Mouse (Mus musculus) heart, embryonic 16.5 days (tissue): ENCODE results near the gene Tpte. TPM values are rescaled to one million over a fixed set of nuclear protein-coding genes. Genes with fewer than 3 reads are reported as not detected.
"Not testable (repeated sequence)": the region's sequence is repeated elsewhere in the genome, so short reads cannot be mapped to it uniquely, and the experiment has no call there.

Source experiments
- ATAC-seq: fragments of 200-750 bp; cut with Nextera tagmentation; replicated peaks from 2 replicates; pipeline ENCODE4 v1.8.0; 2017; ENCODE audit warnings: moderate number of reproducible peaks; ENCODE audit not compliant: insufficient read depth, low FRiP score; ENCODE audit errors: extremely low read depth
- H3K27ac ChIP-seq: fragments of 300-500 bp; sonication (generic); 2 replicates; pipeline ENCODE4 v1.5.1; 2014; ENCODE audit warnings: mild to moderate bottlenecking, low read length, control low read depth, moderate library complexity
- H3K27me3 ChIP-seq: fragments of 300-500 bp; sonication (generic); 2 replicates; pipeline ENCODE4 v1.6.1; 2014; ENCODE audit warnings: low read length, mixed read lengths; ENCODE audit not compliant: control insufficient read depth, insufficient read depth
- H3K36me3 ChIP-seq: fragments of 300-500 bp; sonication (generic); 2 replicates; pipeline ENCODE4 v1.6.1; 2014; ENCODE audit not compliant: control insufficient read depth, insufficient read depth
- H3K4me1 ChIP-seq: fragments of 300-500 bp; sonication (generic); 2 replicates; pipeline ENCODE4 v1.6.1; 2014; ENCODE audit warnings: low read length, mixed read lengths; ENCODE audit not compliant: control insufficient read depth, insufficient read depth
- H3K4me2 ChIP-seq: fragments of 300-500 bp; sonication (generic); 2 replicates; pipeline ENCODE4 v1.6.1; 2014; ENCODE audit warnings: low read depth, mild to moderate bottlenecking, control low read depth, low read length
- H3K4me3 ChIP-seq: fragments of 300-500 bp; sonication (generic); 2 replicates; pipeline ENCODE4 v1.5.1; 2014; ENCODE audit warnings: mild to moderate bottlenecking, control low read depth, low read length
- H3K9ac ChIP-seq: fragments of 300-500 bp; sonication (generic); 2 replicates; pipeline ENCODE4 v1.6.1; 2014; ENCODE audit warnings: low read length, control low read depth
- H3K9me3 ChIP-seq: fragments of 300-500 bp; sonication (generic); replicated peaks from 2 replicates; pipeline ENCODE4 v1.6.1; 2016; ENCODE audit warnings: low read length; ENCODE audit not compliant: control insufficient read depth
- whole genome bisulfite sequencing: fragments of 180-500 bp; shearing (Covaris S2); extraction: QIAGEN DNeasy Blood & Tissue Kit; methylation state at CpG from one replicate; pipeline ENCODE4 v1.1.7; 2014; 5-methylcytosine and 5-hydroxymethylcytosine counted together
- polyA plus RNA-seq: library from polyadenylated mRNA; unstranded; fragments of >200 nt; fragmentation: Nextera tagmentation; extraction: Ambion mirVana; gene quantifications from 2 replicates; pipeline ENCODE4 v1.2.1, GENCODE M21; 2015

Gene Tpte
- polyA plus RNA-seq, 1 experiment from 2014 or later, result not detected

DNA sequence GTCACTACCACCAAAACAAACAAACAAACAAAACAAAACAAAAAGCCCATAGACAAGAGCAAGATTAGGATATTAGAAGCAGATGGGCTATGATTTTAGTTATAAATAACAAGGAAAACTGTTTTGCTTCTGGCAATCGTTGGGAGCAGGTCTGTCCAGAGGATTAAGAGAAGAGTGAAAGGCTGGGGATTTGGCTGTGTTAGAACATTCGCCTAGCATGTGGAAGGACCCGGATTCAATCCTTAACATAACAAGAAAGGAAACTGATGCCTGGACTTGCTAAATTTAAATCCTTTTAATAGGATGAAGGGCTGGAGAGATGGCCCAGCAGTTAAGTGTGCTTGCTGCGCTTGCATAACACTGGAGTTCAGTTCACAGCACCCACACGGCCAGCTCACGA lies 18.9 kb upstream of the Tpte start:
- no peaks in the 10 kb centered on the region; the same call in 1 of the 2 replicates for H3K9me3 ChIP-seq
- no peak overlapping the region for H3K4me3 ChIP-seq
- no peak overlapping the region for H3K27ac ChIP-seq
- no peaks in the 10 kb centered on the region for H3K27me3 ChIP-seq
- 72% methylated on average over 6 of the region's 6 CpGs for WGBS
- H3K4me2 ChIP-seq, result no peak overlapping the region
- ATAC-seq, result no peak
- H3K9ac ChIP-seq, result no peak overlapping the region
- peaks cover 5% of the 10 kb centered on the region for H3K4me1 ChIP-seq
- H3K36me3 ChIP-seq, result no peaks in the 10 kb centered on the region

DNA sequence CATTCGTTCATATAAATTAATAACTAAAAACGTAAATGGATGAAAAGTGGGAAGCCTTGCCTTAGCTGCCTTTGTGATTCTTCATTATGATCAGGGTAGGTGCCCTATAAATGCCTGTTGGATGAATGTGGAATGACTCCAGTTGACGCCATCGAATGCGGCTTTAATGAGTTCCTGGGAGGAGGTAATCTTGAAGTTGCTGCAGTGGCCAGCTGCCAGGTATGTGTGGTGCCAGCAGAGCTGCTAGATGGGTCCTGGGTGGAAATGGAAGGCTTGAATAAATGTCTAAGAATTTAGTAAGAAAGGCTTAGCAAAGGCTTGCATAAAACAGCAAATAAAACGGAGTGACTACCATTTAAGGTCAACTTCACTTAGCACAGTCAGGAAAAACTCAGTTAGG lies 18.5 kb upstream of the Tpte start:
- no peak for ATAC-seq
- 73% methylated on average over 6 of the region's 6 CpGs for WGBS
- no peak overlapping the region for H3K9ac ChIP-seq

DNA sequence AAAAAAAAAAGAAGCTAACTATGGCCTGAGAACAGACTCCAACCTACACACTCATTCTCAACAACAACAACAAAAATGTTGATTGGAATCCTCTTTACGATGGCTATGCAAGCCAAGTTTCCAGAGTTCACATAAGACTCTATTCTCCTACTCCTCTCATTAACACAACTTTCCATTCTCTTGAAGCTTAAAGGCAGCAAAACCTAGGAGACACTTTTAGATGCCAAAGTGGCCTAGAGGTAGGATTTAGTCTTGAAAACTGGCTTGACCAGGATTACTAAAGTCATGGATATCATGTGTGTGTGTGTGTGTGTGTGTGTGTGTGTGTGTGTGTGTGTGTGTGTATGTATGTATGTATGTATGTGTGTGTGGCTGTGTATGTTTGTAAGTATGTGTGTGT lies 18.0 kb upstream of the Tpte start:
- no peaks in the 10 kb centered on the region for H3K27me3 ChIP-seq
- no peak overlapping the region for H3K4me3 ChIP-seq
- 91% methylated on average over 1 of the region's 1 CpGs for WGBS
- H3K9ac ChIP-seq, result no peak overlapping the region
- no peak overlapping the region for H3K4me2 ChIP-seq
- H3K36me3 ChIP-seq, result no peaks in the 10 kb centered on the region
- peaks cover 5% of the 10 kb centered on the region for H3K4me1 ChIP-seq
- ATAC-seq, result no peak
- H3K9me3 ChIP-seq, result no peaks in the 10 kb centered on the region; the same call in 1 of the 2 replicates
- no peak overlapping the region for H3K27ac ChIP-seq

More for the DNA sequence above, 18.5 kb upstream of the Tpte start:
- H3K4me2 ChIP-seq, result no peak overlapping the region
- peaks cover 5% of the 10 kb centered on the region for H3K4me1 ChIP-seq
- no peak overlapping the region for H3K27ac ChIP-seq
- H3K9me3 ChIP-seq, result no peaks in the 10 kb centered on the region; the same call in 1 of the 2 replicates
- H3K36me3 ChIP-seq, result no peaks in the 10 kb centered on the region
- no peaks in the 10 kb centered on the region for H3K27me3 ChIP-seq
- no peak overlapping the region for H3K4me3 ChIP-seq

DNA sequence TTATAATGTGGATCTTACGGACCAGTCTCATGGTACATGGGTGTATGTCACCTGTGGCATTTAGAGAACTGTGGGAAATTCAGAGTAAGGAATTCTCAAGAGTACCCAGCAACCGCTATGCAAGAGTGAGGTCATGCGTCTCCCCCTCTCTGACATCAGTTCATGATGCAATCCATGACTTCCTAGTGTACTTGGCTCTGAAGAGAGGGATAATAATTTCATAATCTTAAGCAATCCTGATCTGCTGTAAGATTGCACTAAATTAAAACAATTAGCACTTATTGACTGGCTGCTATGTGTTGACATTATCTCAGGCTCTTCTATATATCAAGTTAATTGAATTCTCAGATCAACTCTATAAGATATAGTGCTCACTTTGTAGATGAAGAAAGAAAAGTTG lies 16.4 kb upstream of the Tpte start:
- 87% methylated on average over 3 of the region's 3 CpGs for WGBS
- Histone ChIP-seq H3K27ac (no peak overlapping the region), H3K9me3 (no peaks in the 10 kb centered on the region; the same call in 1 of the 2 replicates), H3K9ac (no peak overlapping the region), H3K4me2 (no peak overlapping the region), H3K4me1 (no peaks in the 10 kb centered on the region), H3K27me3 (no peaks in the 10 kb centered on the region), H3K36me3 (no peaks in the 10 kb centered on the region), H3K4me3 (no peak overlapping the region)
- ATAC-seq, result no peak

DNA sequence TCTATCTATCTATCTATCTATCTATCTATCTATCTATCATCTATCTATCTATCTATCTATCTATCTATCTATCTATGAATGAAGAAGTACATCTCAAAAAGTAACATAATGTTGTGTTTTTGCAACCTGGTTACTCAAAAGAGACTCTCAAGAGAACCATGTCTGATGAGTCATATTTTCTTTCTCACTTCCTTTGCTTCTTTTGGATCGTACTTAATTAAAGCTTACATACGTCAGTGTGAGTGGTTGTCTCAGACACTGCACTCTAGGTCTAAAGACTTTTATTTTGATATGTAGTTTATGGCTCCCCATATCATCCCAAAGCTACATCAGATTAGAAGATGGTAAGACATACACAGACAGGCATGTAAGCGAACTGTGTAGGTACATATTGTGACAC lies 10.1 kb upstream of the Tpte start:
- WGBS, result 73% methylated on average over 3 of the region's 3 CpGs
- Histone ChIP-seq H3K4me3 (no peak overlapping the region), H3K9ac (no peak overlapping the region), H3K9me3 (no peaks in the 10 kb centered on the region; the same call in 1 of the 2 replicates), H3K27me3 (no peaks in the 10 kb centered on the region), H3K36me3 (no peaks in the 10 kb centered on the region), H3K4me2 (no peak overlapping the region), H3K27ac (no peak overlapping the region), H3K4me1 (peaks cover 4% of the 10 kb centered on the region; the same call in 1 of the 2 replicates)
- no peak for ATAC-seq

DNA sequence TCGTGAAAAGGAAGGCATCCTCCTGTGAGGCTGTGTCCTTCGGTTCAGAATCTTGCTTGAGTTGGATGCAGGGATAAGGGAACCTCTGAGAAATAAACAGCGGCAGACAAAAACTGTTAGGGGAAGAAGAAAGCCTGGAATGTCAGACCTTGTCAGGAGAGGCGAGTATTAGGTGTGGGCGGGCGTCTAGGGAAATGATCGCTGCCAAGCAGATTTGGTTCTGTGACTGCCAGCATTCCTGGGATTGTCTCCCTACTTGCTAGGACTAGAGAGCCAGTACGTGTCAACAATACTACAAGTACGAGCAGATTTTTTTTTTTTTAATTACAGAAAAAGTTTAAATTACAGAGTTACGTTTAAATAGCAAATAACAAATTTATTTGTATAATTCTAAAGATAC lies 8.6 kb upstream of the Tpte start:
- peaks cover 4% of the 10 kb centered on the region; the same call in 1 of the 2 replicates for H3K4me1 ChIP-seq
- no peak overlapping the region for H3K4me2 ChIP-seq
- WGBS, result 35% methylated on average over 10 of the region's 10 CpGs
- H3K27ac ChIP-seq, result no peak overlapping the region
- H3K27me3 ChIP-seq, result no peaks in the 10 kb centered on the region
- H3K9ac ChIP-seq, result no peak overlapping the region
- no peaks in the 10 kb centered on the region for H3K36me3 ChIP-seq
- ATAC-seq, result no peak
- H3K4me3 ChIP-seq, result no peak overlapping the region
- no peaks in the 10 kb centered on the region for H3K9me3 ChIP-seq

DNA sequence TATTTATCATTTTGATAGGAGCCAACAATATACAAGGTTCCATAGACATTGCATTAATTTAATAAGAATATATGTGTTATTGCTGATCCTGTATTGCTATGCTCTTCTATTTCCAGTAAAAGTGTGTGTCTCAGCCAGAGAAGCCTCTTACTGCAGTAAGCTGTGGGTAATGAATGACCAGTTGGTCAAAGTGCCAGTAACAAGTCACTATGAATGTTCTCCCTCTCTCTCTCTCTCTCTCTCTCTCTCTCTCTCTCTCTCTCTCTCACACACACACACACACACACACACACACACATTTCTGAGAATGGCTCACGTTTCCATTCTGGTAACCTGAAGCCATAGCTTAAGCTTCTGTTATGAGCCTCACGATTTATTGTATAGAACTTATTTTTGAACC lies 19.1 kb downstream of the Tpte start:
- Histone ChIP-seq H3K36me3 (no peaks in the 10 kb centered on the region), H3K27me3 (no peaks in the 10 kb centered on the region), H3K27ac (no peak overlapping the region), H3K4me3 (no peak overlapping the region), H3K9me3 (no peaks in the 10 kb centered on the region), H3K4me1 (no peaks in the 10 kb centered on the region), H3K4me2 (no peak overlapping the region), H3K9ac (no peak overlapping the region)
- WGBS, result 61% methylated on average over 2 of the region's 2 CpGs
- ATAC-seq, result no peak

DNA sequence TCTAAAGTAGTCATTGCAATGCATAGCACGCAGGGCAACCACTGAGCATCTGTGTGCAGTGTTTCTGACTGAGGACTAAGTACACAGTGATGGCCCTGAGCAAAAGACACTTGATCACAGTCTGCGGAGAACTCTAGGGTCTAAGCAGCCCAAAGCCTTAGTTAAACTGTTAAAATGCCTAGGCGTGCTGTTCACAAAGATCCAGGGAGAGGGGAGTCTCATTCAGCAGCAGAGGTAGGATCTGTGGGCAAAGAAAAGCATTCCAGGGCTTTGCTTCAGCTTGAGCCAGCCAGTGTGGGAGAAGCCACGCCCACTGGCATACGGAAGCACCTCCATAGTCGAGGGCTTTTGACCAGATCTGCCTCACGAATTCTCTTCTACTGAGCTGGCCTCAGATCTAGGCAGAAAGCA lies 19.7 kb downstream of the Tpte start:
- Histone ChIP-seq H3K36me3 (no peaks in the 10 kb centered on the region), H3K4me1 (no peaks in the 10 kb centered on the region), H3K4me3 (peak overlapping the region; percentile 31), H3K27me3 (no peaks in the 10 kb centered on the region), H3K9me3 (no peaks in the 10 kb centered on the region), H3K4me2 (peak overlapping the region; percentile 56), H3K9ac (no peak overlapping the region), H3K27ac (no peak overlapping the region)
- WGBS, result 24% methylated on average over 7 of the region's 7 CpGs
- ATAC-seq, result no peak

DNA sequence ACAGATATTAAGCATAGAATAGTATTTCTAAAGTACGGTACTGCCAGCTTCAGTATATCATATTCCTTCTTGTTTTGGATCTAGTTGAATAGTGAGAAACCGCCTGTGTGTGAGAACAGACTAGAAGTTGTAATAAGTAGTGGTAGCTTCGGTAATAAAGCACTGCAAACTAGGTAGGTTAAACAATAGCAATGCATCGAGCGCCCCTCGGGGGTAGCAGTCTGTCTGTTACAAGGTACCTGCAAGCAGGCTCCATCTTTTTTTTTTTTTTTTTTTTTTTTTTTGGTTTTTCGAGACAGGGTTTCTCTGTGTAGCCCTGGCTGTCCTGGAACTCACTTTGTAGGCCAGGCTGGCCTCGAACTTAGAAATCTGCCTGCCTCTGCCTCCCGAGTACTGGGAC lies 20.8 kb downstream of the Tpte start:
- H3K9me3 ChIP-seq, ATAC-seq, H3K27ac ChIP-seq, H3K4me2 ChIP-seq, H3K36me3 ChIP-seq, H3K27me3 ChIP-seq, H3K4me1 ChIP-seq, H3K4me3 ChIP-seq, H3K9ac ChIP-seq: not testable (repeated sequence)
- WGBS, result 75% methylated on average over 8 of the region's 9 CpGs

DNA sequence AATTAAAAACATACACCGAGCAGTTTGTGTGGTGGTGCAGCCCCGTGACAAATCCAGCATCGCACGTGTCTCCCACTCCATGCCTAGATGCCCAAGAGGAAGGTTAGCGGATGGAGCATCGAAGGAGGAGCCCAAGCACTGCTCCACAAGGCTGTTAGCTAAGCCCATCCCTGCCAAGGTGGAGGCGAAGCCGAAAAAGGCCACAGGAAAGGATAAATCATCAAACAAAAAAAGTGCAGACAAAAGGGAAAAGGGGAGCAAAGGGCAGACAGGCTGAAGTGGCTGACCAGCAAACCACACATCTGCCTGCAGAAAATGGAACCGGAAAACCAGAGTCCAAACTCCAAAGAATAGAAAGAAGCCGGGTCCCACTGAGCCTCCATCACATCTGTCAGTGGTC lies 23.8 kb downstream of the Tpte start:
- ATAC-seq, result no peak

More for the DNA sequence above, 23.8 kb downstream of the Tpte start:
- no peak overlapping the region for H3K4me3 ChIP-seq
- H3K4me1 ChIP-seq, result no peaks in the 10 kb centered on the region
- H3K9ac ChIP-seq, result no peak overlapping the region
- H3K4me2 ChIP-seq, result no peak overlapping the region
- H3K27me3 ChIP-seq, result no peaks in the 10 kb centered on the region
- no peaks in the 10 kb centered on the region for H3K36me3 ChIP-seq
- WGBS, result 73% methylated on average over 10 of the region's 10 CpGs
- no peaks in the 10 kb centered on the region for H3K9me3 ChIP-seq
- no peak overlapping the region for H3K27ac ChIP-seq
